Mouse (Mus musculus): ENCODE measurements around the gene Vmn1r100. TPM values are rescaled to one million over a fixed set of nuclear protein-coding genes. Genes with fewer than 3 reads are reported as not detected.
"Not testable (repeated sequence)": the region's sequence is repeated elsewhere in the genome, so short reads cannot be mapped to it uniquely, and the experiment has no call there.

Gene Vmn1r100
- polyA plus RNA-seq (2014; fragmentation: Nextera tagmentation; extraction: Ambion mirVana): not detected in 2 replicates

DNA sequence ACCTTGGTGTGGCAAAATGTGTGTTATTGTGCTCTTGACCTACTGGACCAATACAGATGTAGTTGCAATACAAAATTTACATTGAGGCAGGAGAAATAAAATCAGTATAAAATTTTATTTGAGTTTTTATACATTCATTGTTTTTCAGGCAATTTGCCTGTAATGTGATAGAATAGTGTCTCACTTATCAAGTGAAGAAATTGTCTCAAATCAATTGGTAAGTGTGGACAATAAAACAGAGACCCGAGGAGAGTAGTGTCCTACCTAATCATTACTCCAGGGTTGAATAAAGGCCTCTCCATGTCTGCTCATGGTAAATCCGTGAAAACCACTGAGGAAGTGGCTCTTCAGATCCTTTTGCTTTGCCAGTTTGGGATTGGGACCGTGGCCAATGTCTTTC lies at the start of gene Vmn1r100:
TSS of gene Vmn1r100 (plus strand) at position 301 of the 400 bp plus-strand sequence.
- not testable (repeated sequence) for H3K4me1 ChIP-seq (ENCODE audit: control insufficient read depth in 2 of 2, insufficient read depth in 2 of 2, low read length in 2 of 2); H3K27me3 ChIP-seq (ENCODE audit: control insufficient read depth, insufficient read depth, low read length); H3K4me2 ChIP-seq (ENCODE audit: low read length); ATAC-seq (ENCODE audit: insufficient number of reproducible peaks, insufficient read depth, low FRiP score, low read depth); H3K36me3 ChIP-seq (ENCODE audit: control insufficient read depth, insufficient read depth, low read length); H3K9me3 ChIP-seq (ENCODE audit: control insufficient read depth, low read length); H3K4me3 ChIP-seq (ENCODE audit: control insufficient read depth in 1 of 2, insufficient read depth in 1 of 2, low read depth in 1 of 2, low read length in 2 of 2); H3K27ac ChIP-seq (replicated peaks in 1 of 2; ENCODE audit: control insufficient read depth in 1 of 2, insufficient read depth in 1 of 2, low read depth in 2 of 2, low read length in 2 of 2); H3K9ac ChIP-seq (ENCODE audit: low read length)
- no CpG with 5 or more reads among the region's 3 CpGs for WGBS

DNA sequence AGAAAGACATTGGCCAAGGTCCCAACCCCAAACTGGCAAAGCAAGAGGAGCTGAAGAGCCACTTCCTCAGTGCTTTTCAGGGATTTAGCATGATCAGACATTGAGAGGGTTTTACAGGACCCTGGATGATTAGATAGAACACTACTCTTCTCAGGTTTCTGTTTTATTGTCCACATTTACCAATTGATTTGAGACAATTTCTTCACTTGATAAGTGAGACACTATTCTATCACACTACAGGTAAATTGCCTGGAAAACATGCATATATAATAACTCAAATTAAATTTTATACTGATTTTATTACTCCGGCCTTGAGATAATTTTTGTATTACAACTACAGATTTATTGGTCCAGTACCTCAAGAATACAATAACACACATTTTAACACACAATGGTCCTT lies 42.4 kb upstream of the Vmn1r100 start, which contains the start of gene Gm5728:
TSS of gene Gm5728 (minus strand) at position 101 of the 400 bp plus-strand sequence.
- WGBS: no CpG with 5 or more reads among the region's 1 CpGs
- H3K27me3 ChIP-seq (ENCODE audit: control insufficient read depth, insufficient read depth, low read length); ATAC-seq (ENCODE audit: insufficient number of reproducible peaks, insufficient read depth, low FRiP score, low read depth): not testable (repeated sequence)

DNA sequence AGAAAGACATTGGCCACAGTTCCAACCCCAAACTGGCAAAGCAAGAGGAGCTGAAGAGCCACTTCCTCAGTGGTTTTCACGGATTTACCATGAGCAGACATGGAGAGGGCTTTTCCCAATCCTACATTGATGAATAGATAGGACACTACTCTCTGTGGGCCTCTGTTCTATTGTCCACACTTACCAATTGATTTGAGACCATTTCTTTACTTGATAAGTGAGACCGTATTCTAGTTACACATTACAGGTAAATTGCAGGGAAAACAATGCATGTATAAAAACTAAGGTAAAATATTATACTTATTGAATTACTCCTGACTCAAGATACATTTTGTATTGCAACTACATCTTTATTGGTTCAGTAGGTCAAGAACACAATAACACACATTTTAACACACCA lies 24.8 kb downstream of the Vmn1r100 start, which contains the start of gene Vmn1r101:
TSS of gene Vmn1r101 (minus strand) at position 101 of the 400 bp plus-strand sequence.
- not testable (repeated sequence) for H3K4me2 ChIP-seq (ENCODE audit: low read length); H3K27me3 ChIP-seq (ENCODE audit: control insufficient read depth, insufficient read depth, low read length); H3K4me3 ChIP-seq (ENCODE audit: control insufficient read depth in 1 of 2, insufficient read depth in 1 of 2, low read depth in 1 of 2, low read length in 2 of 2); H3K27ac ChIP-seq (replicated peaks in 1 of 2; ENCODE audit: control insufficient read depth in 1 of 2, insufficient read depth in 1 of 2, low read depth in 2 of 2, low read length in 2 of 2); H3K9me3 ChIP-seq (ENCODE audit: control insufficient read depth, low read length); H3K9ac ChIP-seq (ENCODE audit: low read length); H3K4me1 ChIP-seq (ENCODE audit: control insufficient read depth in 2 of 2, insufficient read depth in 2 of 2, low read length in 2 of 2); ATAC-seq (ENCODE audit: insufficient number of reproducible peaks, insufficient read depth, low FRiP score, low read depth); H3K36me3 ChIP-seq (ENCODE audit: control insufficient read depth, insufficient read depth, low read length)
- WGBS: no CpG with 5 or more reads among the region's 2 CpGs

More for the DNA sequence above, 42.4 kb upstream of the Vmn1r100 start, which contains the start of gene Gm5728:
- not testable (repeated sequence) for H3K4me2 ChIP-seq (ENCODE audit: low read length); H3K36me3 ChIP-seq (ENCODE audit: control insufficient read depth, insufficient read depth, low read length); H3K9me3 ChIP-seq (ENCODE audit: control insufficient read depth, low read length); H3K4me1 ChIP-seq (ENCODE audit: control insufficient read depth in 2 of 2, insufficient read depth in 2 of 2, low read length in 2 of 2); H3K27ac ChIP-seq (replicated peaks in 1 of 2; ENCODE audit: control insufficient read depth in 1 of 2, insufficient read depth in 1 of 2, low read depth in 2 of 2, low read length in 2 of 2); H3K4me3 ChIP-seq (ENCODE audit: control insufficient read depth in 1 of 2, insufficient read depth in 1 of 2, low read depth in 1 of 2, low read length in 2 of 2); H3K9ac ChIP-seq (ENCODE audit: low read length)

Other genes starting within 250 kb of the Vmn1r100 start
- gene Vmn1r94, start 249.6 kb upstream of the Vmn1r100 start, polyA plus RNA-seq (2014; fragmentation: Nextera tagmentation; extraction: Ambion mirVana): not detected in 2 replicates
- not detected in 2 replicates for gene Vmn1r95, start 224.2 kb upstream of the Vmn1r100 start, polyA plus RNA-seq (2014; fragmentation: Nextera tagmentation; extraction: Ambion mirVana)
- gene Gm6164, start 212.3 kb upstream of the Vmn1r100 start, polyA plus RNA-seq (2014; fragmentation: Nextera tagmentation; extraction: Ambion mirVana): not detected in 2 replicates
- not detected in 2 replicates for gene Gm4498, start 184.1 kb upstream of the Vmn1r100 start, polyA plus RNA-seq (2014; fragmentation: Nextera tagmentation; extraction: Ambion mirVana)
- not detected in 2 replicates for gene Gm5890, start 155.1 kb upstream of the Vmn1r100 start, polyA plus RNA-seq (2014; fragmentation: Nextera tagmentation; extraction: Ambion mirVana)
- gene Gm4133, start 83.9 kb upstream of the Vmn1r100 start, polyA plus RNA-seq (2014; fragmentation: Nextera tagmentation; extraction: Ambion mirVana): not detected in 2 replicates
- gene Gm5728, start 42.5 kb upstream of the Vmn1r100 start, polyA plus RNA-seq (2014; fragmentation: Nextera tagmentation; extraction: Ambion mirVana): not detected in 2 replicates
- not detected in 2 replicates for gene Vmn1r101, start 24.7 kb downstream of the Vmn1r100 start, polyA plus RNA-seq (2014; fragmentation: Nextera tagmentation; extraction: Ambion mirVana)
- gene Gm10670, start 57.0 kb downstream of the Vmn1r100 start, polyA plus RNA-seq (2014; fragmentation: Nextera tagmentation; extraction: Ambion mirVana): not detected in 2 replicates
- gene Vmn1r103, start 92.6 kb downstream of the Vmn1r100 start, polyA plus RNA-seq (2014; fragmentation: Nextera tagmentation; extraction: Ambion mirVana): not detected in 2 replicates
- not detected in 2 replicates for gene Vmn1r104, start 115.9 kb downstream of the Vmn1r100 start, polyA plus RNA-seq (2014; fragmentation: Nextera tagmentation; extraction: Ambion mirVana)
- not detected in 2 replicates for gene Gm5726, start 127.8 kb downstream of the Vmn1r100 start, polyA plus RNA-seq (2014; fragmentation: Nextera tagmentation; extraction: Ambion mirVana)
- not detected in 2 replicates for gene Gm4141, start 158.3 kb downstream of the Vmn1r100 start, polyA plus RNA-seq (2014; fragmentation: Nextera tagmentation; extraction: Ambion mirVana)
- not detected in 2 replicates for gene Gm4513, start 181.1 kb downstream of the Vmn1r100 start, polyA plus RNA-seq (2014; fragmentation: Nextera tagmentation; extraction: Ambion mirVana)

Data from heart, embryonic 14.5 days (tissue).